Mouse (Mus musculus) ES-E14 (cell line): ENCODE measurements around the gene Cst6. TPM values are rescaled to one million over a fixed set of nuclear protein-coding genes. Genes with fewer than 3 reads are reported as not detected.

Source experiments
- DNase-seq: peaks from one replicate; pipeline ENCODE4 v3.0.0-alpha.2; 2013; ENCODE audit warnings: low read depth, low spot score
- H3K27ac ChIP-seq: 2 replicates; pipeline ENCODE4 v1.5.1; 2012; ENCODE audit warnings: low read depth, mild to moderate bottlenecking, low read length, moderate library complexity, mixed read lengths; ENCODE audit not compliant: poor library complexity, insufficient read depth, severe bottlenecking
- H3K36me3 ChIP-seq: 2 replicates; pipeline ENCODE4 v1.6.1; 2012; ENCODE audit warnings: mild to moderate bottlenecking, low read length, moderate library complexity, mixed read lengths; ENCODE audit not compliant: control insufficient read depth, poor library complexity, insufficient read depth, severe bottlenecking
- H3K4me1 ChIP-seq, 2 experiments: fragments of 150-350 bp in 1 of 2; sonication (generic) in 1 of 2; 2 replicates each; pipeline ENCODE4 v1.6.1; 2012; ENCODE audit warnings: low read length in 2 of 2, mild to moderate bottlenecking in 1 of 2, mixed read lengths in 1 of 2; ENCODE audit not compliant: control insufficient read depth in 2 of 2, insufficient read depth in 2 of 2, poor library complexity in 1 of 2
- H3K4me3 ChIP-seq, 2 experiments: fragments of 150-350 bp in 1 of 2; sonication (generic) in 1 of 2; 2 replicates each; pipeline ENCODE4 v1.5.1; 2012; ENCODE audit warnings: low read length in 2 of 2, low read depth in 1 of 2, mild to moderate bottlenecking in 1 of 2, mixed read lengths in 1 of 2; ENCODE audit not compliant: insufficient read depth in 1 of 2, poor library complexity in 1 of 2, severe bottlenecking in 1 of 2
- H3K9ac ChIP-seq: 2 replicates; pipeline ENCODE4 v1.6.1; 2012; ENCODE audit warnings: low read depth, mild to moderate bottlenecking, low read length, mixed read lengths; ENCODE audit not compliant: poor library complexity, insufficient read depth, severe bottlenecking
- H3K9me3 ChIP-seq: fragments of 150-350 bp; sonication (generic); 2 replicates; pipeline ENCODE4 v1.6.1; 2012; ENCODE audit warnings: low read depth, mild to moderate bottlenecking, low read length; ENCODE audit not compliant: control insufficient read depth, insufficient read depth
- CHD2 ChIP-seq: IDR thresholded peaks from 2 replicates; pipeline ENCODE4 v1.6.1; 2014; ENCODE audit warnings: mild to moderate bottlenecking, low read depth, low read length, inconsistent platforms
- HCFC1 ChIP-seq: IDR thresholded peaks from 2 replicates; pipeline ENCODE4 v1.6.1; 2012; ENCODE audit warnings: low read length, inconsistent platforms, borderline replicate concordance; ENCODE audit not compliant: insufficient read depth
- MAFK ChIP-seq: IDR thresholded peaks from 2 replicates; pipeline ENCODE4 v1.6.1; 2014; ENCODE audit warnings: mild to moderate bottlenecking, low read depth, low read length, inconsistent platforms; ENCODE audit not compliant: insufficient read depth
- ZNF384 ChIP-seq: IDR thresholded peaks from 2 replicates; pipeline ENCODE4 v1.6.1; 2012; ENCODE audit warnings: low read depth, low read length, inconsistent platforms
- in situ Hi-C, 2 experiments: fragments of 600-800 bp; cut with MboI; formaldehyde crosslinking; loops; one replicate each; pipeline ENCODE4 v1.15.1; 2025; ENCODE audit warnings: low sequenced_read_pairs in 2 of 2, inconsistent platforms in 1 of 2; ENCODE audit not compliant: unreplicated experiment in 2 of 2
- total RNA-seq: library from RNA; depleted of rRNA; stranded (reverse); fragments of 300-350 nt; gene quantifications from 2 replicates; pipeline ENCODE4 v1.2.3, GENCODE M21; 2012

The Cst6 gene
- total RNA-seq, 1 experiment: 1.1 TPM

- in situ Hi-C loops: no loop called here
- H3K4me3 ChIP-seq: peak overlapping the region; percentile 92 to 100
- no peaks in the 10 kb centered on the region for H3K9me3 ChIP-seq
- H3K36me3 ChIP-seq: peaks cover 37% of the 10 kb centered on the region
- peaks cover 0 to 20% of the 10 kb centered on the region in 2 experiments; a peak in 3 of 4 replicates for H3K4me1 ChIP-seq
- DNase-seq: no peak
- TF ChIP-seq ZNF384: peak; percentile 87
- no peak for TF ChIP-seq CHD2
- peak overlapping the region; percentile 99 for H3K27ac ChIP-seq
- H3K9ac ChIP-seq: peak overlapping the region; percentile 100
Measured at GRCm38 (mm10) chr19:5367455-5367854, 18.1 kb upstream of the Cst6 start.

GRCm38 (mm10) chr19:5367053-5367359, 17.6 kb upstream of the Cst6 start, which contains the start of gene Banf1:
Gene Banf1, minus strand, starts transcription at chr19:5367168.
- in situ Hi-C loops: no loop called here
- Histone ChIP-seq H3K4me3 (peak within 1 kb of the TSS; percentile 92 to 100), H3K36me3 (peaks cover 37% of the 10 kb centered on the region), H3K27ac (peak within 1 kb of the TSS; percentile 99), H3K9ac (peak within 1 kb of the TSS; percentile 100), H3K4me1 (peaks cover 0 to 22% of the 10 kb centered on the region in 2 experiments; a peak in 3 of 4 replicates), H3K9me3 (no peaks in the 10 kb centered on the region)
- TF ChIP-seq HCFC1: no peak
- DNase-seq: no peak

GRCm38 (mm10) chr19:5366175-5367052, 17.0 kb upstream of the Cst6 start, which contains the start of gene Eif1ad:
Gene Eif1ad, plus strand, starts transcription at chr19:5366741.
- TF ChIP-seq CHD2: peak; percentile 47; the same call in 1 of the 2 replicates
- no peak for TF ChIP-seq MAFK
- peak; percentile 83 for TF ChIP-seq HCFC1
- peak within 1 kb of the TSS; percentile 99 for H3K27ac ChIP-seq
- in situ Hi-C loops: no loop called here
- no peaks in the 10 kb centered on the region for H3K9me3 ChIP-seq
- H3K4me1 ChIP-seq: peaks cover 0 to 25% of the 10 kb centered on the region in 2 experiments; a peak in 3 of 4 replicates
- peak; percentile 93 for DNase-seq
- H3K36me3 ChIP-seq: peaks cover 35% of the 10 kb centered on the region
- peak within 1 kb of the TSS; percentile 92 to 100 for H3K4me3 ChIP-seq
- H3K9ac ChIP-seq: peak within 1 kb of the TSS; percentile 100

DNA sequence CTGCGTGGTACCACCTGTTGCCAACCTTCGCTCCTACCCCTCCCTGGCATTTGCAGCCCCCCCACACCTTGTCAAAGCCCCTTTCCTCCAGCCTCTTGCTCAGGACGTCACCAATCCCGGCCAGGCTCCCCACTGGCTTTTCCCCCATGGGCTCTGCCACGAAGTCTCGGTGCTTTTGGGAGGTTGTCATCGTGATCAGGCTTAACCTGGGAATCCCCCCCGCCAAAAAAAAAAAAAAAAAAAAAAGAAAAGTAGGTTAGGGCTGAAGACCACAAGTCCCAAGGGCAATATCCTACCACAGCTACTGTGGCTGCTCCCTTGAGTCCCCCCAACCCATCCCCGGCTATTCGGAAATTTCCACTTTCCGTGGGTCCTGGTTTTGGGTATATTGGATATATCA, 16.4 kb upstream of the Cst6 start:
- TF ChIP-seq ZNF384 (peak; percentile 66; the same call in 1 of the 2 replicates), HCFC1 (no peak)
- Histone ChIP-seq H3K4me1 (peaks cover 0 to 27% of the 10 kb centered on the region in 2 experiments; a peak in 3 of 4 replicates), H3K9ac (peak overlapping the region; percentile 98), H3K27ac (peak overlapping the region; percentile 99), H3K36me3 (peaks cover 32% of the 10 kb centered on the region), H3K9me3 (no peaks in the 10 kb centered on the region), H3K4me3 (peak overlapping the region; percentile 92 to 100)
- in situ Hi-C loops: no loop called here
- no peak for DNase-seq

DNA sequence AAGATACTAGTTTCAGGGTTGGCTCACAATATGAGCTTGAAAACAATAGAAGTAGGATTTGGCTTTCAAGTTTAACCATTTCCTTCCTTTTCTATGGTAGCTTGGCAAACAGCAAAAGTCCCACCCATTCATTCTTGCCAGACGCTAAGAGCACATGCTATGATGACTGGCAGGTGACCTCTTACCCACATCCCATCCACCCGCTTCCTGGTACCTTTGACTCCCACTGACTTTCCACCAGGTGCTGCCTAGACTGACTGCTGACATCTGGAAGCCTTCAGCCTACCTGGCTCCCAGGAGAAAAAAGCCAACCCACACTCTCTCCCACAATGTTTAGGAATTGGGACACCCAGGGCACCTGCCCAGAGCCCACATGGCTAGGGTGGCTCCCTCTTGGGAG, 14.8 kb upstream of the Cst6 start:
- H3K9ac ChIP-seq: peak overlapping the region; percentile 19; the same call in 1 of the 2 replicates
- DNase-seq: no peak
- no peak overlapping the region for H3K4me3 ChIP-seq
- in situ Hi-C loops: no loop called here
- no peak overlapping the region for H3K27ac ChIP-seq
- peaks cover 21% of the 10 kb centered on the region for H3K36me3 ChIP-seq
- H3K4me1 ChIP-seq: peaks cover 0 to 27% of the 10 kb centered on the region in 2 experiments; a peak in 3 of 4 replicates
- no peaks in the 10 kb centered on the region for H3K9me3 ChIP-seq
- TF ChIP-seq CHD2 (no peak), MAFK (no peak)
